Mouse (Mus musculus) common myeloid progenitor, adult 5-6 weeks (primary cell): Measurements from ENCODE around the gene Hsdl2. TPM values are rescaled to one million over a fixed set of nuclear protein-coding genes. Genes with fewer than 3 reads are reported as not detected.
A peak's percentile ranks its signal among the peaks of the same experiment; 100 is the strongest.

Experiments used
- ATAC-seq: replicated peaks from 2 replicates; pipeline ENCODE4 v1.8.0; 2016; ENCODE audit warnings: low read depth, mild to moderate bottlenecking, moderate TSS enrichment, inconsistent platforms; ENCODE audit not compliant: poor library complexity, severe bottlenecking
- total RNA-seq: library from RNA; stranded (forward); fragments of 200-1000, 187-1606 nt; gene quantifications from 2 replicates; pipeline ENCODE4 v1.2.3, GENCODE M21; 2017

The Hsdl2 gene
- total RNA-seq, 1 experiment from 2014 or later: 30.1 TPM

DNA sequence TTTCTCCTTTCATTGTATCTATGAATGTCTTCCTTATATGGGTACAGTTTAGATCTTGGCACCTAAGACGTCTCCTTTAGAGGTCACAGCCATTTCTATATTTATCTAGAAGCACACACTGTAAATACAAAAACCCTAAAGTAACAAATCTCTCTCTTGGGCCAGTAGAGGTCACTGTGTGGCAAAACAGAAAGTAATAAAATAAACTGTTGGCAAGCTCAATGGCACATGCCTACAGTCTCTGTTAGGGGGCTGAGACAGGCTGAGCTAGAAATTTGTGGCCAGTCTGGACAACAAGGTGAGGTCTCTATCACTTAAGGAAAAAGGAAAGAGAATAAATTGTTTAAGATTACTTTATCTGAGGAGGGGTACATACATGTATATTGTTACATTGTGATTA lies 33.6 kb downstream of the Hsdl2 start:
- ATAC-seq: peak; percentile 95

DNA sequence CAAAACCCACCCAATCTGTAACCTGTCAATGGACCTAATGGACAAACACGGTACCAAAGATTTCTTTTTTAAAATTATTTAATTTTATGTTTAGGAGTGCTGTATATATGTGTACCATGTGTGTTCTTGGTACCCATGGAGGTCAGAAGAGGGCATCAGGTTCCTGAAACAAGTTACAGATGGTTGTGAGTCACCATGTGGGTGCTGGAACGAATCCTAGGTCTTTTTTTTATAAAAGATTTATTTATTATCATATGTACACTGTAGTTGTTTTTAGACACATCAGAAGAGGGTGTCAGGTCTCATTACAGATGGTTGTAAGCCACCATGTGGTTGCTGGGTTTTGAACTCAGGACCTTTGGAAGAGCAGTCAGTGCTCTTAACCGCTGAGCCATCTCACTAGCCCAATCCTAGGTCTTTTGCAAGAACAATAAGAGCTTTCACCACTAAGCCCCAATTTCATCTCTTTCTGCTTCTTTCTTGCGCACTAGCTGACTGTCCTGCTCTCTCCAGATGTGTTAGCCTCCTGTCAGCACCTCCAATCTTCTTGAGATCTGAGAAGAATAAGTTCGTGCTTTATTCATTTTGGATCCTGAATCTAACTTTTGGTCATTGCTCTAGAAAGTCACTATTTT lies 38.4 kb downstream of the Hsdl2 start:
- ATAC-seq: no peak

DNA sequence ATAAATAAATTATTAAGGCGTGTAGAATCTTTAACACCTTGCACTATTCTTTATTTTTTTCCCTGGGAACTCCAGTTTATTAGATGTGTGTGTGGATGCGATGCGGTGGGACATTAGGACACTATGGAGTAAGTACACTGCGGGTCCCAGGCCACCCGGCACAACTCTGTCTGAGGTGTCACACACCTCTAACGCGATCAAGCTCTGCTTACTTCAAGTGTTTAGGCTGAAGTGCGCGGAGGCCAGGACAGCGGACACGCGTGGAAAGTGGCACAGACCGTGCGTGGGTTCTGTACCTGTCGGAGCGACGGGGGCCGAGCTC lies 44.3 kb downstream of the Hsdl2 start:
- no peak for ATAC-seq

DNA sequence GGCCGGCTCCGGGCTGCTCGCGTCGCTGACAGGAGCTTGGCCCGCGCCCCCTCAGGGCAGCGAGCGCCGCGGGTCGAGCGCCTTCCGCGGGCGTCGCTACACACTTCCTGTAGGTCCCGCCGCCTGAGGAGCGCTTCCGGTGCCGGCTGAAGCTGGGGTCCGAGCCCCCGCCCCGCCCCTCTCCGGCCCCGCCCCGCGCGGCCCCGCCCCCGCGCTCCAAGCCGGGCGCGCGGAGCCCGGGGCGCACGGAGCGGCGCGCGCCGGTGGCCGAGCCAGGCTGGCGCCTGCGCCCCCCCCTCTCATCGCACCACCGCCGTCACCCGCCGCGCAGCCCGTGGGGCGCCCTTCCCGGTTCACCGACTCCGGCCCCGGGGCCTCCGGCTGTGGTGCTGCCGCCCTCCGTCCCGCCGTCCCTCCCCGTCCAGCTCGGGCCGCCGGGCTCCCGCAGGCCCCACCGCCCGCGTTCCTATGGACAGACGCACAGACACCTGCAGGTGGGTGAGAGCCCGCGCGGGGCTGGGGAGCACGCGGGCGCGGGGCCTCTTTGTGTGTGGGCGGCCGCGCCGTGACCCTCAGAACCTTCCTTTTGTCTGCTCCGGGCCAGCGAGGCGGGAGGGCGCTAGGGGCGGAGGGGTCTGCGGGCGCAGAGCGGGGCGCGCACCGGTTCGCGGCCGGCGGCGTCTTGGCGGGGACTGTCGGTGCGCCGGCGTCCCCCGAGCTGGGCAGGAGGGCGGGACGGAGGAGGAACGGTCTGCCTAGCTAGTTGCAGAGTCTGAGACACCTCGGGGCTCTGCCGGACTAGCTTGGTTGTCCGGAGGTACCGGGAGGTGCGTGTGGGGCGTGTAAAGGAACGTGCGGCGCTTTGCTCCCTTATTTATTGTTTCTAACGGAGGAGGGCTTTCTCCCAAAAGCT lies 44.9 kb downstream of the Hsdl2 start, which contains the start of gene E130308A19Rik:
TSS of gene E130308A19Rik (plus strand) at position 214 of the 913 bp plus-strand sequence.
- peak; percentile 93 for ATAC-seq

DNA sequence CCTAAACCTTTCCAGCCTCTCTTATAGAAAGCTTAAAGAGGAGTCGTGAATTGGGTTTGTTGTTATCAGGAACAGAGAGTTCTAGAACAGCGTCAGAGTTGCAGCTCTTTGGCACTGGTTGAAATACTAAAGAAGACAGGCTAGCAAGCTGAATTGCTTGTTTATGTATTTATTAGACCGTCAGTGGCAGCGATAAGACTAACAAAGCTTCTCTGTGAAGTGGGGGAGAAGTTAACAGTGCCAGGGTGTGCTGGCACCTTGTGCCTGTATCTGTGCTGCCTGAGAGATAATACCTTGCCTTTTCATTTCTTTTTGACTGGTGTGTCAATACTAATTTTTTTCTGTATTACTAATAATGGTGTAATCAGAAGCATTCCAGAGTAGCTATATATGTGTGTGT lies 46.9 kb downstream of the Hsdl2 start:
- ATAC-seq: no peak

DNA sequence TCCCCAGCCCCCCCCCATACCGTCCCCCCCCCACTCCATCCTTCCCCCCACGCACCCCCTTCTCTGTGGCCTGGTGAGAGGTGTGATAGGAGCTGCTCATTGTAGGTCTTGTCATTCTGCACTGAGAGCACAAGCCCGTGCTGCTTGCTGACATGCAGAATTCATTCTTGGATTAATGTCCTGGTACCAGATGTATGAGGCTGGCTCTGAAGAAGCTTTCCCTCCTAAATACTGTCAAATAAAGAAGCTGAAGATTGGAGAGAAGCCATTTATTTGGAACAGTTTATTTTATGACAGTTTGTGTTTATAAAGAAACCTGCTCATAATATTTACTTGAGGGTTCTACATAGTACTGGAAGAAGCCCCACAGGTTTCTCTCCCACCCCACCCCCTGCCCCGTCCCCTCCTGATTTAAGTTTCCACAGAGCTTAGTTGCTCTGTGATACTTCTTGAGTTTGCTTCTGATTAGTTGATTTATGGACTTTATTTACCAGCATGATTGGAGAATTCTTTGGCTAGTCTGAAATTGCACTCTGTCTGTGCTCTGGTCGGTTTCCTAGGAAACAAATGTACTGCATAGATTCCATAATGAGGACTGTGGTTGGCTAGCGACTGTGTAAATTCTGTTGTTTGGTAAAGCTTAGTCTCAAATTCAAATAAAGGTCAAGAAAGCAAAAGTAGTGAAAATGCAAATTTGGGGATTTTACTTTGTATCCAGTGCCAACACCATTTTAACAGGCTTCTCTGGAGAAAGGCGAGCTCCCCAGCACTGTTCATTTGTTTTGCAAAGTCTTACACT lies 47.9 kb downstream of the Hsdl2 start:
- ATAC-seq: no peak

DNA sequence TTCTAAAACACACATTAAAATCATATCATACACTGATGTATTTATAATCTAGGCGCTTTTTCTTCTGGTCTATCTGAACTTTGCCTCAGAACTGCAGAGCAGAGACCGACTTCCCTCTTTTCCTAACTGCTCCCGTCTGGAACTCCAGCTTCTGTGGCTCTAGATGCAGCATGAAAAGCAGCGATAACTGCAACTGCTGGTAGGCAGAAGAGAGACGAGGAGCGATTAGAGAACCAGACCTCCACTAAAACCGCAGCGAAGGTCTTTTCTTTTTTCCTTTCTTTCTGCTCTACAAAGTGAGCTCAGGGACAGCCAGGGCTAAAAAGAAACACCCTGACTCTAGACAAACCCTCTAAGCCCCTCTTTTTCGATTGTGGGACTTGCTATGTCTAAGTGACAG lies 48.8 kb downstream of the Hsdl2 start:
- no peak for ATAC-seq

DNA sequence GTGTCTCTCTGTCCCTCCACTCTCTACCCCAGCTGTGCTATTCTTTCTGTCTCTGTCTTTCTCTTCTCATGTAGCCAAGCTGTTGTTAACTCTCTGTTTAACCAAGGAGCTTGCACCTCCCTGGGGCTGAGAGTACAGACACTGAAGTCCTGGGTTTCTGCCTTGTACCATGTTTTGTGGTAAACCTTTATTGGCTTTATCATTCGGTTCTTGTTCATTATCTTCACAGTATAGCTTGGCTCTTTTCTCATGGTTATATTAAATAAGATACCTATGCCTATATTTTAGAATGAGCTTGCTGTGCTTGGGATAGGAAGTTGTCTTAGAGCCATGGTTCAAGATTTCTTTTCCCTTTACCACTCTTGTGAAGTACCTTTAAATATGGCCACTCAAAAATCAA lies 53.2 kb downstream of the Hsdl2 start:
- no peak for ATAC-seq

DNA sequence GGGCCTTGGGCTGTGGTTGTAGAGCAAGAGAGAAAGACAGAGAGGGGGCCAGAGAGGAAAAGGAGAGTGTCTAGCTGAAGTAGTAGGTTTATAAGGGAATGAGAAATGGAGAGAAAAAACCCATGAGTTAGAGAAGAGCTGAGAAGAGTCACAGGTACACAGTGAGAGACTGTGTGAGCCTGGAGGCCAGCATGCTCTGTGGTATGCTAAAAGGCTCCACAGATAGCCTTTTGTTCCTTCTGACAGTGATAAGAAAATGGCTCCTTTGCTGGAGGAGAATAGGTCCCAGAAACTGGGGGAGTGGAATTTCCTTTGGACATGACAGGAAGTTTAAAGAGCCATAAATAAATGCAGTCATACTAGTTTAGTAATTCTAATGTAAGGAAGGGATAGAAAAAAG lies 57.8 kb downstream of the Hsdl2 start:
- no peak for ATAC-seq

DNA sequence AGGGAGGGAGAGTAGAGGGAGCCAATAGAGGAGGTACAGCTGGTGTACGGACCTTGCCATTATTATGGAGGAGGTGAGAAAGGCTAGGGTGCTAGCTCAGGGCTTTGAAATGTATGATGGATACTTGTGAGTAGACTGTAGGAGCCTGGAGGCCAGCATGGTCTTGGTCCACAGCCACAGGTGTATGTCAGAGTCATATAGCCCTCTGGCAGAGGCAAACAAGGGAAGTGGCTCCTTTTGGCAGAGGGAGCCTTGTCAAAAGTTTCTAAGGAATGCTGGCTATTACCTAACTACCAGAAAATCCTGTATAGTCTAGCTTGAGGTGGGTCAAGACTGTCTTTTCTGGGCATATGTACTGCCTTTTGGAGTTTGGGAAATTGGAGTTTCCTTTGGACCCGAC lies 59.4 kb downstream of the Hsdl2 start:
- no peak for ATAC-seq

DNA sequence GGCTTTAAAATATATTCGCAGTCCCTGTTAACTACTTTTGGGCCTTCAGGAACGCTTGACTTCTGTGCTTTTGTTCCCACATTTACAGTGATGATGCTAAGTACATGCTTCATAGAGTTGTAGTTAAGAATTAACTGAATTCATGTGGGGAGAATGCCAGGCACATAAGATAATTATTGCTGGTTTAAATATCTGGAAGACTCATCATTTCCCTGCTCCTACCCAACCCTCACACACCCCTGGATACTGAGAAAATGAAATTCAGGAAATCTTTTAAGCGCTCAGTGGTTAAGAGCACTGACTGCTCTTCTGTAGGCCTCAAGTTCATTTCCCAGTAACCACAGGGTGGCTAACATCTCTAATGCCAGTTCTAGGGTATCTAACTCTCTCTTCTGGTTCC lies 60.7 kb downstream of the Hsdl2 start:
- ATAC-seq: peak; percentile 26; the same call in 1 of the 2 replicates

DNA sequence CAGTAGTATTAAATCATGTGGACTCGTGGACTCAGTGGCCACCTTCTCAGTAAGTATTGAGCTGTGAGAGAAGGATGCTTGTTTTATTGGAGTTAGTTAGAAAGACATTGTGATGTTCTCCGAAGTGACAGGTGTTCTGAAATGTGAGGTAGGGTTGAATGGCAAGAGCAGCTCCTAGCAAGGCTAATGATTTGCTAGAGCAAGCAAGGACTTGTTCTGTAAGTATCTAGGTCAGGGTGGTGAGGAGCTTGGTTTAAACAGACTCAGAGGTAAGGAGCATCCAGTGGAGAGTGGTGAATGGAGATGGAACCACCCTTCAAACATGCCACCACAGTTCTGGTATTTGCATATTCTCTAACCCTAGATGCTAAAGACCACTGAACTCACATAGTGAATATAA lies 61.3 kb downstream of the Hsdl2 start:
- no peak for ATAC-seq

DNA sequence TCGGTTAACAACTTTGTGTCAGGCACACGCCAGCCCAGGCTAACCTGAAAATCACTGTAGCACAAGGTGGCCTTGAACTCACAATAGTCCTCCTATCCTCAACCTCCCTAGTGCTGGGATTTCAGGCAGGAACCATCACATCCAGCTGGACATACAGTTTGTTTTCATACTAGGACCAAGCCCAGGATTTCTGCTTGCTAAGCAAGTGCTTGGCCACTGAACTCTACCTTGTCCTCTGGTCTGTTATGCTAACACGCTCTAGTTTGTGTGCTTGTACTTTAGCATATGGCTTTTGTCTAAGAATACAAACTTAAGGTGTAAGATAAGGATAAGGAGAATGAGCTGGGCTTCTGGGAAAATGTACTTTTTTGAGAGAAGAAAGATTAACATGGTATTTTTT lies 63.1 kb downstream of the Hsdl2 start:
- ATAC-seq: no peak

DNA sequence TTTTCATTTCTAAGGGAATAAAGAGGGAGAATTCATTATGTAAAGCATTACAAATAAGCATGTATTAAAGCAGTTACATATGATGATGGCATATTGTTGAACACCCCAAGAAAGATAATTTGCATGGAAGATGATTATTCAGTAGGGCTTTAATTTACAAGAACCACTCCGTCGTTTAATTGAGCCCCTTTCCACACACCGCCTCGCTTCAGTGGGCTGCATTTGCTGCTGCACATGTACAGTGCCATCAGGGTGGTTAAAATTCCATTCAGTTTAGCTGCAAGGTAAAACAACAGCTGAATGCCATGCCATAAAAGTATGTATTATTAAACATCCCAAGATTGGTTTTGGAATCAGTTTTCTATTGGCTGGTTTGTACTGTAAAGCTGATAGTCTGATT lies 63.6 kb downstream of the Hsdl2 start:
- no peak for ATAC-seq

DNA sequence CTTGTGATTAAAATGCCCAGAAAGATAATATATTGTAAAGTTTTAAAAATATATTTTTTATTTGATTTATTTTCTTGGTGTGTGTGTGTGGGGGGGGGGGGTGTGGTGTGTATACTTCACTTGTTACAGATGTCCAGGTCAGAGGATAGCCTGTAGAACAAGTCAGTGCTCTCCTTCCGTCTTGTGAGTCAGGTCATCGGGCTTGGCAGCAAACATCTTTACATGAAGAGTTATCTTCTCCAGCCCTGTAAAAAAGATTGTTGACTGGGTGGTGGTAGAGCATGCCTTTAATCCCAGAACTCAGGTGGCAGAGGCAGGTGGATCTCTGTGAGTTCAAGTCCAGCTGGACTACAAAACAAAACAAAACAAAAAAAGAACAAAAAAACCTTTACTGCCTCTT lies 64.2 kb downstream of the Hsdl2 start:
- no peak for ATAC-seq

DNA sequence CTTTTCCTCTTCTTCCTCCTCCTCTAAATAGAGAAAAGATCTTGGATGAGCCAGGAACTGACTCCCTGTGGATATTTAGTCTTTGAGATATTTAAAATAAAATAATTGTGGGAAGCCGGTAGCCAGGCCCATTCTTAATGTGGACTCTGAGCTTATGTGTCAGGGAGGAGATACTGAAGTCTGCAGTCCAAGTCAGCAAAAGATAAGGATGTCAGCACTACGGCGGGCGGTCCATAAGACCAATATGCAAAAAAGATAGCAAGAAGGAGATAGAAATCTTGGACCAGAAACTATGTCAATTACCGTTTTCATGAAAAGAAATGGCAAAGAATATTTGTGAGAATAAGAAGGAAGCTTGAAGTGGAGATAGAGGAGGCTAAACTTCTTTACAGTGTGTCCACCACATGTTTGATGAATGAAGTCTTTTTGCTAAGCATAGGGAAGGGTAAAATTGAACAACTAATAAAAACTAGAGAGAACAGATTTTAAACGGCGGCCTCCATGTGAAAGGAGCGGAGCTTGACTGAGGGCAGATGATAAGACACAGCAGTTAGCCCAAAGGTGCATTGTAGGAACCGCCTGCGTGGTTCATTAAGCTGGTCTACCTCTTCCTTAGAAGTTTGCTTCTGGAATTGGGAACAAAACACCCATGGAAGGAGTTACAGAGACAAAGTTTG lies 64.8 kb downstream of the Hsdl2 start:
- 0 out of 2 replicates have a peak, but pooled peaks have one; percentile 29 for ATAC-seq

DNA sequence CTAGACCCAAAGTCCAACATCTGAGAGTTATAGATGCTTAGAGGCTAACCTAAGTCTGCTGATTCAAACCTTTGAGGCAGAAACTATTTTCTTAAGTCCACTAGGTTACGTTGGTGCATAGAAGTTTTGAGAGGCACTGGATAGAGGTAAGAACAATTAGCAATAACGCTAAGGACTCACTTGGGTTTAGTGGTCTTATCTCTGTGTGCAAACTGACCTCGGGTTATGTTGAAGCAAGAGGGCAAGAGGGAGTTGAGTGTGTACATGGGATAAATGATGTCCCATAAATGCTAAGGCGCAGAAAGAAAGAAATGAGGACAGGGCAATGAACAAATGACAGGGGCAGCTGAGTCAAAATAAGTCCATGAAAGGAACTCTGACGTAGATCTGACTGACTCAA lies 67.8 kb downstream of the Hsdl2 start:
- no peak for ATAC-seq

DNA sequence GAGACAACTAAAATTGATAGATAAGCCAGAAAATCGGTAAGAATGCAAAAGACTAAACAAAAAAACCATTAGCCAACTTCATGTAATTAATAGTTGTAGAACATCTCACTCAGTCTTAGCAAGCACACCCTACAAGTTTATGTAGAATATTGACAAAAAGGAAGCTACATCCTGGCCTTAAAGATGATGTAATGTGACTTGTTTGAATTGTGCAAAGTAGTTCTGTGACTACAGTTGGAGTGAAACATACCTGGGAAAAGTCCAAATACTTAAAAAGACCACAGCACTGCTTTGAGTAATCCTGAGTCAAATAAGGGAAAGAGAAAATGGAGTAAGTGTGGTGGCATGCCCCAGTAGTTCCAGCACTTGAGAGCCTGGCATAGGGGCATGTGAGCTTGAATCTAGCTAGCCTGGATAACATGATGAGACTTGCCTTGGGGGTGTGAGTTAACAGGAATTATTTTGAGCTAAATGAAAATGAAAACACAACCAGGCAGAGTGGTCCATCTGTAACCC lies 70.9 kb downstream of the Hsdl2 start:
- no peak for ATAC-seq

DNA sequence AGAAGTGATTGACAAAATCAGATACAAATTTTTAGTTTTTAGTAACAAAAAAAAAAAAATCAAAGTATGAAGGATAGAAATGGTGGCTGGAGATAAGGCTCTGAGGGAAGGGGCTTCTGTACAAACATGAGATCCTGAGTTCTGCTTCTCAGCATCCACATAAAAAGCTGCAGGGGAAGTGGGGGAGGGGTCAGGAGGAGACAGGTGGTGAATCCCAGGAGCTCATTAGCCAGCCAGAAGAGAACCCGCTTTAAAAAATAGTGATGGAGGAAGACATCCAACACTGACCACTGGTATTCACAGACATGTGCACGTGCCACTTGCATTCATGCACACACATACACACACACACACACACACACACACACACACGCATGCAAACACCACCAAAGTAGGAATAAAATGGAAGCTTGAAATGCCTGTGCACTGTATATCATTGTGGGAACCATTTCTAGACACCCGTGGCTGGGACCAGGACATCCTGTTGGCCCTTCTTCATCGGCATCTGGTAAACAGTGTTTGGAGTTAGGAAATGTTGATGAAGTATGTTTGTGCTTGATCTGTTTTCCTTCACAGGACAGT lies 74.8 kb downstream of the Hsdl2 start:
- ATAC-seq: no peak

DNA sequence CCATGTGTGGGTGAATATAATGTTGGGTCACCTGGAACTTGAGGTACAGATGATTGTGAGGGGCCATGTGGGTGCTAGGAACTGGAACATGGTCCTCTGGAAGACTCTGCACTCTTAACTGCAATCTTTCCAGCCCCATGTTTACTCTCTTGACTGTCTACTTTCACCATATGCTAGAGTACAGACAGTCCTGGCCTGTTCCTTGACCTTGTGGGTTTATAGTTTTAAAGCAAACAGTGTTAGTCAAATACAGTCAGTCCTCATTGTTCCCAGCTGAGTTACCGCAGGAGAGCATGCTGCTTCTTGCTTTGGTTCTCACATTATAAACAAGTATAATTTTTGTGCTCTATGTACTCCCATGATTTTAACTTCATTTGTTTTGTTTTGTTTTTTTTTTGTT lies 80.8 kb downstream of the Hsdl2 start:
- no peak for ATAC-seq
